Mouse (Mus musculus) liver, embryonic 14.5 days (tissue): Measurements from ENCODE around the gene Mbnl2.

Experiments used
- CTCF ChIP-seq: IDR thresholded peaks from 2 replicates; pipeline ENCODE4 v1.5.1; 2016; ENCODE audit warnings: antibody characterized with exemption, low read depth, control low read depth
- EP300 ChIP-seq: IDR thresholded peaks from 2 replicates; pipeline ENCODE4 v1.6.1; 2016; ENCODE audit warnings: antibody characterized with exemption, low read depth

GRCm38 (mm10) chr14:120382179-120382578 is 106.7 kb downstream of the Mbnl2 start:
- TF ChIP-seq CTCF: no peak
- TF ChIP-seq EP300: no peak
